Comparison of ENCODE assay signal across 9 mouse cellular contexts in genomic region chr6:83599060-83599550, GRCm38 (mm10). TPM values are rescaled to one million over a fixed set of nuclear protein-coding genes. Genes with fewer than 3 reads are reported as not detected.
DNase-seq lines count a peak whose midpoint lies in the region; ATAC-seq and TF ChIP-seq lines count a peak whose summit lies in the region.
"Had no signal": no experiment of that assay in that cellular context is flagged by ENCODE, and none has a peak within 500 bp of the region (broad histone marks: within the 10 kb centered on the region; RNA-seq: fewer than 3 reads in every experiment).

No protein-coding gene starts in this region.

- no peak for TF ChIP-seq CTCF in layer of hippocampus, adult 2 months (conservative IDR thresholded peaks at IDR 0.05)
- TF ChIP-seq CTCF in intestine, postnatal 0 days (IDR thresholded peaks at IDR 0.05; ENCODE audit: low read depth): no peak

- peak overlapping the region; percentile 1; the same call in 1 of the 2 replicates for H3K27ac ChIP-seq in layer of hippocampus, adult 2 months
- H3K27ac ChIP-seq in intestine, postnatal 0 days (ENCODE audit: low read depth, low read length): no peak overlapping the region
- H3K27ac ChIP-seq in neural tube, embryonic 12.5 days: no peak overlapping the region

- H3K27me3 ChIP-seq in intestine, postnatal 0 days (replicated peaks; ENCODE audit: control insufficient read depth, insufficient read depth, low read length): no peaks in the 10 kb centered on the region
- H3K27me3 ChIP-seq in neural tube, embryonic 12.5 days (replicated peaks): no peaks in the 10 kb centered on the region

- 0 out of 2 replicates have a peak, but pooled peaks have one; percentile 25 for ATAC-seq in erythroid progenitor cell, adult 5-6 weeks (replicated peaks; ENCODE audit: low FRiP score, poor library complexity, severe bottlenecking)
- ATAC-seq in intestine, postnatal 0 days: no peak
- 0 out of 2 replicates have a peak, but pooled peaks have one; percentile 33 for ATAC-seq in neural tube, embryonic 12.5 days (ENCODE audit: low FRiP score, low read depth)
- ATAC-seq in frontal cortex, adult (ENCODE audit: low TSS enrichment): no peak

- WGBS in intestine, postnatal 0 days: 37% methylated on average over 24 of the region's 24 CpGs
- WGBS in neural tube, embryonic 12.5 days: 42% methylated on average over 24 of the region's 24 CpGs

- DNase-seq in layer of hippocampus, adult 2 months (ENCODE audit: low spot score in 2 of 2): no peak
- DNase-seq in layer of hippocampus, adult 18-20 months (ENCODE audit: low spot score in 2 of 2): no peak
- DNase-seq in thymus, adult 18-20 months: no peak
- no peak for DNase-seq in cerebellum, adult 9-11 months

- H3K36me3 ChIP-seq in intestine, postnatal 0 days (ENCODE audit: control insufficient read depth, insufficient read depth): no peaks in the 10 kb centered on the region
- no peaks in the 10 kb centered on the region for H3K36me3 ChIP-seq in neural tube, embryonic 12.5 days

- H3K4me2 ChIP-seq in intestine, postnatal 0 days (replicated peaks; ENCODE audit: low read depth): peak overlapping the region; percentile 59
- peak overlapping the region; percentile 58 for H3K4me2 ChIP-seq in neural tube, embryonic 12.5 days (replicated peaks)

- no peaks in the 10 kb centered on the region for H3K4me1 ChIP-seq in intestine, postnatal 0 days (replicated peaks; ENCODE audit: control insufficient read depth, insufficient read depth, low read length)
- H3K4me1 ChIP-seq in neural tube, embryonic 12.5 days: no peaks in the 10 kb centered on the region

- H3K9me3 ChIP-seq in intestine, postnatal 0 days (ENCODE audit: control insufficient read depth): no peaks in the 10 kb centered on the region
- H3K9me3 ChIP-seq in neural tube, embryonic 12.5 days: no peaks in the 10 kb centered on the region

- no peak overlapping the region for H3K9ac ChIP-seq in intestine, postnatal 0 days (ENCODE audit: low read depth, low read length)
- H3K9ac ChIP-seq in neural tube, embryonic 12.5 days: peak overlapping the region; percentile 41; the same call in 1 of the 2 replicates

- peak overlapping the region; percentile 33 for H3K4me3 ChIP-seq in layer of hippocampus, adult 2 months
- peak overlapping the region; percentile 27 for H3K4me3 ChIP-seq in intestine, postnatal 0 days (ENCODE audit: low read depth, low read length)
- peak overlapping the region; percentile 24 for H3K4me3 ChIP-seq in neural tube, embryonic 12.5 days

RNA-seq across cellular contexts. Expression of gene Stambp, which starts 26.6 kb away (rescaled TPM):
- total RNA-seq in layer of hippocampus, adult 2 months (2021): 10 to 100 TPM; 33.0 to 35.5 TPM
- 10 to 100 TPM; 35.4 to 36.4 TPM for total RNA-seq in layer of hippocampus, adult 18-20 months (2021)
- total RNA-seq in erythroid progenitor cell, adult 5-6 weeks (2015; ENCODE audit: low replicate concordance): 10.5 and 13.3 TPM in 2 replicates
- total RNA-seq in erythroid progenitor cell, adult 5-6 weeks (2017; ENCODE audit: low replicate concordance): 1.0 and 9.7 TPM in 2 replicates
- polyA plus RNA-seq in intestine, postnatal 0 days (2015; fragmentation: Nextera tagmentation; extraction: Ambion mirVana): 24.9 and 28.1 TPM in 2 replicates
- 34.4 and 34.6 TPM in 2 replicates for polyA plus RNA-seq in neural tube, embryonic 12.5 days (2016; fragmentation: Nextera tagmentation; extraction: Ambion mirVana)

RNA-seq across cellular contexts. Expression of gene Clec4f, which starts 56.9 kb away (rescaled TPM):
- not detected for total RNA-seq in layer of hippocampus, adult 2 months (2021)
- not detected for total RNA-seq in layer of hippocampus, adult 18-20 months (2021)
- total RNA-seq in erythroid progenitor cell, adult 5-6 weeks (2015; ENCODE audit: low replicate concordance): not detected in 2 replicates
- total RNA-seq in erythroid progenitor cell, adult 5-6 weeks (2017; ENCODE audit: low replicate concordance): not detected in 2 replicates
- 4.5 and 5.3 TPM in 2 replicates for polyA plus RNA-seq in intestine, postnatal 0 days (2015; fragmentation: Nextera tagmentation; extraction: Ambion mirVana)
- not detected in 2 replicates for polyA plus RNA-seq in neural tube, embryonic 12.5 days (2016; fragmentation: Nextera tagmentation; extraction: Ambion mirVana)
- polyA plus RNA-seq: large intestine, adult 2 months had no signal

Comparison
In these comparisons a context has a peak if more than half of its experiments do, and no peak if none do; other contexts are left out.
1. ATAC-seq: peak in erythroid progenitor cell, adult 5-6 weeks (single experiment) and neural tube, embryonic 12.5 days (single experiment); none in intestine, postnatal 0 days (single experiment) and frontal cortex, adult (single experiment).
2. Peak in every context shown above with its lines, with median percentiles within 50 percentile points of each other: H3K4me3 ChIP-seq.